Mouse (Mus musculus): Measurements from ENCODE around the gene Tlnrd1.

DNA sequence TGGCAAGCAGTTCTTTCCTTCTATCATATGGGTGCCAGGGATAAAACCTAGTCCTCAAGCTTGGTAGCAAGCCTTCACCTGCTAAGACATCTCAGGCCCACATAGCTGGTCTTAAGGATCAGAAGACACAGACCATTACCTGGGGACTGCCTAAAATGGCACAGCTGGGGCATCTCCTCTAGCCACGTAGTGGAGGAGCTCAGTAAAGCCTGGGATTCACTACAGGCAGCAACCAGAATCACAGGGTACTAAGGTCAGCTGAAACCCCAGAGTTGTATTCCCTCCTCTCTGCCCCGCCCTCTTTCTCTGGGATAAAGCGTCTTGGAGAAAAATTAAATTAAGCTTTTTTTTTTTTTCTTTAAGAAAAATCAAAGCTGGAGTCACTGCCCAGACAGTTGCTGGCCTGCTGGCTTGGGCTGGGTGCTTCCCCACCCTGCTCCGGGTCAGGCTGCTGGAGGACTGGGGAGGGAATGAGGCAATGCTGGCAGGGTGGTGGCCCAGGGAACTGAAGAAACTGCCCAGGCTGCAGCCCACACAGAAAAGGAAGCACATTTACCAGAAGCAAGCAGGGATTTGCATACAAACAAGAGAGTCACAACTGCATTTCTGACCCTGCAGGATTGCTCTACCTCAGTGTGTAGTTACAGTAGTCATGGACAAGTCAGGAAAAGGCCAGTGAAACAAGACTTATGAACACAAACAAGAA, 24.6 kb downstream of the Tlnrd1 start:
- TF ChIP-seq BHLHE40 (IDR thresholded peaks at IDR 0.05; ENCODE audit: borderline replicate concordance, low read depth, low read length): no peak
- no peak for TF ChIP-seq CTCF (IDR thresholded peaks at IDR 0.05 in 2 of 3, conservative IDR thresholded peaks at IDR 0.05 in 1 of 3; ENCODE audit: control insufficient read depth in 1 of 3, insufficient read depth in 1 of 3, low read depth in 2 of 3, low read length in 3 of 3, poor library complexity in 1 of 3, severe bottlenecking in 1 of 3)
- TF ChIP-seq USF1 (IDR thresholded peaks at IDR 0.05; ENCODE audit: low read depth, low read length): no peak
- no peak for TF ChIP-seq TBP (IDR thresholded peaks at IDR 0.05; ENCODE audit: low read depth, low read length)
- TF ChIP-seq POLR2A (IDR thresholded peaks at IDR 0.05; ENCODE audit: control insufficient read depth in 1 of 2, insufficient read depth in 1 of 2, low read depth in 1 of 2, low read length in 2 of 2, poor library complexity in 1 of 2): no peak
- TF ChIP-seq SMC3 (IDR thresholded peaks at IDR 0.05; ENCODE audit: low read depth, low read length): no peak
- TF ChIP-seq EP300 (IDR thresholded peaks at IDR 0.05; ENCODE audit: low read depth in 1 of 2, low read length in 2 of 2): no peak

Measured in MEL (cell line).